Mouse (Mus musculus): ENCODE measurements around the gene Pros1. TPM values are rescaled to one million over a fixed set of nuclear protein-coding genes. Genes with fewer than 3 reads are reported as not detected.

The Pros1 gene
- polyA plus RNA-seq, 1 experiment from 2014 or later, result 10.1 TPM

- Histone ChIP-seq H3K9me3 (ENCODE audit: control insufficient read depth, low read length) (no peaks in the 10 kb centered on the region), H3K4me3 (ENCODE audit: low read length) (no peak overlapping the region), H3K27me3 (replicated peaks; ENCODE audit: control insufficient read depth, insufficient read depth, low read length) (no peaks in the 10 kb centered on the region), H3K9ac (ENCODE audit: low read depth, low read length) (no peak overlapping the region), H3K36me3 (ENCODE audit: control insufficient read depth, insufficient read depth, low read length) (no peaks in the 10 kb centered on the region), H3K4me2 (ENCODE audit: low read length) (no peak overlapping the region), H3K4me1 (ENCODE audit: control insufficient read depth, insufficient read depth, low read depth, low read length) (no peaks in the 10 kb centered on the region), H3K27ac (ENCODE audit: low read depth, low read length) (no peak overlapping the region)
- ATAC-seq, result no peak
- 72% methylated on average over 2 of the region's 2 CpGs for WGBS
Measured at GRCm38 (mm10) chr16:62912246-62912645, 58.1 kb downstream of the Pros1 start.

GRCm38 (mm10) chr16:62915530-62915929 is 61.4 kb downstream of the Pros1 start:
- Histone ChIP-seq H3K9ac (ENCODE audit: low read depth, low read length) (no peak overlapping the region), H3K27ac (ENCODE audit: low read depth, low read length) (no peak overlapping the region), H3K4me1 (ENCODE audit: control insufficient read depth, insufficient read depth, low read depth, low read length) (no peaks in the 10 kb centered on the region), H3K36me3 (ENCODE audit: control insufficient read depth, insufficient read depth, low read length) (no peaks in the 10 kb centered on the region), H3K4me2 (ENCODE audit: low read length) (no peak overlapping the region), H3K27me3 (replicated peaks; ENCODE audit: control insufficient read depth, insufficient read depth, low read length) (no peaks in the 10 kb centered on the region), H3K9me3 (ENCODE audit: control insufficient read depth, low read length) (no peaks in the 10 kb centered on the region), H3K4me3 (ENCODE audit: low read length) (no peak overlapping the region)
- WGBS, result 91% methylated on average over 5 of the region's 5 CpGs
- no peak for ATAC-seq

- peak; percentile 50; the same call in 1 of the 2 replicates for ATAC-seq
- Histone ChIP-seq H3K4me1 (ENCODE audit: control insufficient read depth, insufficient read depth, low read depth, low read length) (0 out of 2 replicates have a peak, but pooled peaks cover 2% of the 10 kb centered on the region), H3K27me3 (replicated peaks; ENCODE audit: control insufficient read depth, insufficient read depth, low read length) (no peaks in the 10 kb centered on the region), H3K9ac (ENCODE audit: low read depth, low read length) (no peak overlapping the region), H3K27ac (ENCODE audit: low read depth, low read length) (no peak overlapping the region), H3K4me3 (ENCODE audit: low read length) (no peak overlapping the region), H3K36me3 (ENCODE audit: control insufficient read depth, insufficient read depth, low read length) (no peaks in the 10 kb centered on the region), H3K4me2 (ENCODE audit: low read length) (no peak overlapping the region), H3K9me3 (ENCODE audit: control insufficient read depth, low read length) (no peaks in the 10 kb centered on the region)
- WGBS, result 12% methylated on average over 8 of the region's 8 CpGs
Measured at GRCm38 (mm10) chr16:62922245-62922644, 68.1 kb downstream of the Pros1 start.

GRCm38 (mm10) chr16:62931341-62931740 is 77.2 kb downstream of the Pros1 start:
- Histone ChIP-seq H3K9ac (ENCODE audit: low read depth, low read length) (no peak overlapping the region), H3K4me2 (ENCODE audit: low read length) (no peak overlapping the region), H3K4me3 (ENCODE audit: low read length) (no peak overlapping the region), H3K27me3 (replicated peaks; ENCODE audit: control insufficient read depth, insufficient read depth, low read length) (no peaks in the 10 kb centered on the region), H3K9me3 (ENCODE audit: control insufficient read depth, low read length) (no peaks in the 10 kb centered on the region), H3K27ac (ENCODE audit: low read depth, low read length) (no peak overlapping the region), H3K36me3 (ENCODE audit: control insufficient read depth, insufficient read depth, low read length) (no peaks in the 10 kb centered on the region), H3K4me1 (ENCODE audit: control insufficient read depth, insufficient read depth, low read depth, low read length) (no peaks in the 10 kb centered on the region)
- WGBS, result 90% methylated on average over 6 of the region's 6 CpGs
- ATAC-seq, result no peak

GRCm38 (mm10) chr16:62936316-62936715 is 82.2 kb downstream of the Pros1 start:
- no peaks in the 10 kb centered on the region for H3K4me1 ChIP-seq (ENCODE audit: control insufficient read depth, insufficient read depth, low read depth, low read length)
- 78% methylated on average over 11 of the region's 11 CpGs for WGBS
- H3K4me2 ChIP-seq (ENCODE audit: low read length), result no peak overlapping the region
- no peak for ATAC-seq
- H3K27ac ChIP-seq (ENCODE audit: low read depth, low read length), result no peak overlapping the region
- no peaks in the 10 kb centered on the region for H3K9me3 ChIP-seq (ENCODE audit: control insufficient read depth, low read length)
- no peak overlapping the region for H3K4me3 ChIP-seq (ENCODE audit: low read length)
- no peaks in the 10 kb centered on the region for H3K27me3 ChIP-seq (replicated peaks; ENCODE audit: control insufficient read depth, insufficient read depth, low read length)
- H3K9ac ChIP-seq (ENCODE audit: low read depth, low read length), result no peak overlapping the region
- H3K36me3 ChIP-seq (ENCODE audit: control insufficient read depth, insufficient read depth, low read length), result no peaks in the 10 kb centered on the region

GRCm38 (mm10) chr16:62940388-62941003 is 86.4 kb downstream of the Pros1 start:
- no peaks in the 10 kb centered on the region for H3K36me3 ChIP-seq (ENCODE audit: control insufficient read depth, insufficient read depth, low read length)
- H3K4me3 ChIP-seq (ENCODE audit: low read length), result no peak overlapping the region
- peak overlapping the region; percentile 46; the same call in 1 of the 2 replicates for H3K4me2 ChIP-seq (ENCODE audit: low read length)
- H3K27ac ChIP-seq (ENCODE audit: low read depth, low read length), result no peak overlapping the region
- no peaks in the 10 kb centered on the region for H3K9me3 ChIP-seq (ENCODE audit: control insufficient read depth, low read length)
- H3K9ac ChIP-seq (ENCODE audit: low read depth, low read length), result no peak overlapping the region
- 17% methylated on average over 16 of the region's 16 CpGs for WGBS
- H3K27me3 ChIP-seq (replicated peaks; ENCODE audit: control insufficient read depth, insufficient read depth, low read length), result no peaks in the 10 kb centered on the region
- H3K4me1 ChIP-seq (ENCODE audit: control insufficient read depth, insufficient read depth, low read depth, low read length), result no peaks in the 10 kb centered on the region
- peak; percentile 88 for ATAC-seq

GRCm38 (mm10) chr16:62941763-62942162 is 87.7 kb downstream of the Pros1 start:
- Histone ChIP-seq H3K4me2 (ENCODE audit: low read length) (no peak overlapping the region), H3K36me3 (ENCODE audit: control insufficient read depth, insufficient read depth, low read length) (no peaks in the 10 kb centered on the region), H3K4me3 (ENCODE audit: low read length) (no peak overlapping the region), H3K9me3 (ENCODE audit: control insufficient read depth, low read length) (no peaks in the 10 kb centered on the region), H3K27ac (ENCODE audit: low read depth, low read length) (no peak overlapping the region), H3K4me1 (ENCODE audit: control insufficient read depth, insufficient read depth, low read depth, low read length) (no peaks in the 10 kb centered on the region), H3K27me3 (replicated peaks; ENCODE audit: control insufficient read depth, insufficient read depth, low read length) (no peaks in the 10 kb centered on the region), H3K9ac (ENCODE audit: low read depth, low read length) (no peak overlapping the region)
- ATAC-seq, result peak; percentile 55; the same call in 1 of the 2 replicates
- 29% methylated on average over 10 of the region's 10 CpGs for WGBS

GRCm38 (mm10) chr16:62942418-62943410 is 88.6 kb downstream of the Pros1 start:
- no peaks in the 10 kb centered on the region for H3K36me3 ChIP-seq (ENCODE audit: control insufficient read depth, insufficient read depth, low read length)
- no peaks in the 10 kb centered on the region for H3K27me3 ChIP-seq (replicated peaks; ENCODE audit: control insufficient read depth, insufficient read depth, low read length)
- H3K4me3 ChIP-seq (ENCODE audit: low read length), result no peak overlapping the region
- H3K4me1 ChIP-seq (ENCODE audit: control insufficient read depth, insufficient read depth, low read depth, low read length), result no peaks in the 10 kb centered on the region
- H3K9ac ChIP-seq (ENCODE audit: low read depth, low read length), result no peak overlapping the region
- no peak for ATAC-seq
- 0 out of 2 replicates have a peak, but pooled peaks cover 4% of the 10 kb centered on the region for H3K9me3 ChIP-seq (ENCODE audit: control insufficient read depth, low read length)
- WGBS, result 57% methylated on average over 16 of the region's 16 CpGs
- peak overlapping the region; percentile 5 for H3K4me2 ChIP-seq (ENCODE audit: low read length)
- no peak overlapping the region for H3K27ac ChIP-seq (ENCODE audit: low read depth, low read length)

GRCm38 (mm10) chr16:62958485-62958884 is 104.4 kb downstream of the Pros1 start:
- Histone ChIP-seq H3K36me3 (ENCODE audit: control insufficient read depth, insufficient read depth, low read length) (no peaks in the 10 kb centered on the region), H3K27ac (ENCODE audit: low read depth, low read length) (no peak overlapping the region), H3K27me3 (replicated peaks; ENCODE audit: control insufficient read depth, insufficient read depth, low read length) (no peaks in the 10 kb centered on the region), H3K4me1 (ENCODE audit: control insufficient read depth, insufficient read depth, low read depth, low read length) (no peaks in the 10 kb centered on the region), H3K4me2 (ENCODE audit: low read length) (no peak overlapping the region), H3K4me3 (ENCODE audit: low read length) (no peak overlapping the region), H3K9me3 (ENCODE audit: control insufficient read depth, low read length) (no peaks in the 10 kb centered on the region), H3K9ac (ENCODE audit: low read depth, low read length) (no peak overlapping the region)
- no peak for ATAC-seq
- WGBS, result 28% methylated on average over 4 of the region's 4 CpGs

Data from hindbrain, embryonic 16.5 days (tissue).